Mouse (Mus musculus) mouse trophoblast stem cell (cell line): ENCODE results near the gene Olfr487.
"Not testable (repeated sequence)": the region's sequence is repeated elsewhere in the genome, so short reads cannot be mapped to it uniquely, and the experiment has no call there.

Experiments used
- in situ Hi-C, 2 experiments: fragments of 300-500 bp; cut with MseI, MboI; formaldehyde crosslinking; loops; 2 replicates in 1 of 2; 3 replicates in 1 of 2; pipeline ENCODE4 v1.15.1; 2025

Gene Olfr487

DNA sequence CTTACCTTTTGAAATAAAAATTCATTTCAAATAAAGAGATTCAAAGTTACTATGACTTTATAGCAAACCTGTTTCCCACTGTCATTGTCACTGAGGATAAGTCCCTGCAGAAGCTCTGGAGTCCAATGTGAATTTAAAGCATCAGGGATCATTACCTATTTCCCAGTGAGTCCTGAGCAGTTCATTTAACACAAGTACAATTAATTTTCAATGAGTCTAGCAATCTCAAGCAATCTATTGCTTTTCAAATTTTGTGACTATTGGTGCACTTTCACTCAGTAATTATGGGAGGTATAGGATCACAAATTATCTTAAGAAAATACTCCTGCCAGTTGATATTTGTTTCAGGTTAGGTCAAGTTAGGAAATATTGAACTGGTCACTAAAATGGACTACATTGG lies at the start of gene Olfr487:
Gene Olfr487 (minus strand): TSS at position 101 of the 400 bp plus-strand sequence.
- in situ Hi-C loops: not testable (repeated sequence)

DNA sequence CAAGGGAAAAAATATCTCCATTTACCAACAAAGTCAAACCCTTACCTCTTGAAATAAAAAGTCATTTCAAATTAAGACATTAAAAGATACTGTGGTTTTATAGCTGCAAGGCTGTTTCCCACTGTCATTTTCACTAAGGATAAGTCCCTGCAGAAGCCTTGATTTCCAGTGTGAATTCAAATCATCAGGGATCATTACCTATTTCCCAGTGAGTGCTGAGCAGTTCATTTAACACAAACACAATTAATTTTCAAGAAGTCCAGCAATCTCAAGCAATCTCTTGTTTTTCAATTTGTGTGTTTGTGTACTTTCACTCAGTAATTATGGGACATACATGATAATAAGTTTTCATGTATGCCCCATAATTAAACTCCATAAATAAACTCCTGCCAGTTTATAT lies 43.8 kb upstream of the Olfr487 start, which contains the start of gene Olfr488:
Gene Olfr488 (minus strand): TSS at position 101 of the 400 bp plus-strand sequence.
- in situ Hi-C loops: no loop called here

GRCm38 (mm10) chr7:108233551-108233950 lies 19.1 kb upstream of the Olfr487 start:
- in situ Hi-C loops: no loop called here

- in situ Hi-C loops: no loop called here
These were observed 17.5 kb downstream of the Olfr487 start for GRCm38 (mm10) chr7:108196938-108197337.

DNA sequence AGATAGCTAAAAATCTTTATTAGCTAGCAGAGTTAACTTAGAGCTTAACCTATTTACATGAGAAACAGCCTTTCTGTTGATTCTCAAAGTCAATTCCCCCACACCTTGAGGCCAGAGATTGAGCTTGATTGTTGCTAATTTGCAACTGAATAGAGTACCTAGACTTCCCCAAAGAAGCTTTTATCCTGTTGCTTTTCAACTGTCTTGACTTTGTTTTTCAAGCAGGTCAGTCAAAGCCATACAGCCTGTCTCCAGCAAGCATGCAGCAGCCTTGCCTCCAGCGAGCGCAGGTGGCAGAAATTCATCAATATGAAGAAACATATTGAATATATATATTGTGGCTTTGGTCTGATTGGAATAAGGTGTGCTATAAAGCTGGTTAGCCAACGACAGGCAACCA lies 18.1 kb downstream of the Olfr487 start:
- in situ Hi-C loops: not testable (repeated sequence)

DNA sequence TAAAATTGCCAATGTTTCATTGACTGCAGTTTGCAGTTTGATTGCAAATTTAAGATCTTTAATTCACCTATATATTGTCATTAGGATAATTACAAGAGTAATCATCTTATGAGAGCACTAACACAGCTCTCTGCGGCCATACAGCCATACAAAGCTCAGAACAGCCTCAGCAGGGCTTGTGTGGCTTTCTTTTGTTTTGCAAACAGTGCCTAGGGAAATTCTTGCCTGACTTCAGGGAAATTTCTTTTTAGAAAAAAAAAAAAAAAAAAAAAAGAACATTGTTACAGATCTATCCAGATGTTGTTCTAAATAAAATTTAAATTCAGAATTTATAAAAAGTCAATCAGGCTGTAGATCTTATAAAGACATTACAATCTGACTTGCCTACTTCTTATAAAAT lies 21.7 kb downstream of the Olfr487 start:
- in situ Hi-C loops: not testable (repeated sequence)

DNA sequence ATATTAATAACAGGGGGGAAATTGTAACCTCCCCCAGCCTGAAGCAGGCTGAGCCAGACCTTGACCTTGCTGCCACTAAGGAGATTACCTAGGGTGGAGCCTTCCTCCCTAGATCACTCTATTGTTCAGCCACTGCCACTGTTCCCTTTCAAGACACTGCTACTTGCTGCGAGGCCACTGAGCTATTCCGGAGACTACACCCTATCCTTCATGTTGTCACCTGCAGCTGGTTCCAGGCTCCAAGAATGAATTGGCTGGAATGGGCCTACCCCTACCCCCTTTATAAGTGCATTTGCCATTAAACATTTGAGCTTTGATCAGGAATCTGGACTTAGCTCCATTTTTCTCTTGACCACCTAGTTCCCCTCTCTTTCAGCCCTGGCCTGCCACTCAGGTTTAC lies 23.2 kb downstream of the Olfr487 start:
- in situ Hi-C loops: not testable (repeated sequence)

DNA sequence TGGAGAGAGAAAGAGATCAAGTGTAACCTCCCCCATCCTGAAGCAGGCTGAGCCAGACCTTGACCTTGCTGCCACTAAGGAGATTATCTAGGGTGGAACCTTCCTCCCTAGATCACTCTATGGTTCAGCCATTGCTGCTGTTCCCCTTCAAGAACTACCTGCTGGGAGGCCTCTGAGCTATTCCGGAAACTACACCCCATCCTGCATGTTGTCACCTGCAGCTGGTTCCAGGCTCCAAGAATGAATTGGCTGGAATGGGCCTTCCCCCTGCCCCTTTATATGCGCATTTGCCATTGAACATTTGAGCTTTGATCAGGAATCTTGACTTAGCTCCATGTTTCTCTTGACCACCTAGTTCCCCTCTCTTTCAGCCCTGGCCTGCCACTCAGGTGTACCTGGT lies 29.2 kb downstream of the Olfr487 start:
- in situ Hi-C loops: not testable (repeated sequence)

GRCm38 (mm10) chr7:108184401-108184800 lies 30.0 kb downstream of the Olfr487 start:
- in situ Hi-C loops: not testable (repeated sequence)

DNA sequence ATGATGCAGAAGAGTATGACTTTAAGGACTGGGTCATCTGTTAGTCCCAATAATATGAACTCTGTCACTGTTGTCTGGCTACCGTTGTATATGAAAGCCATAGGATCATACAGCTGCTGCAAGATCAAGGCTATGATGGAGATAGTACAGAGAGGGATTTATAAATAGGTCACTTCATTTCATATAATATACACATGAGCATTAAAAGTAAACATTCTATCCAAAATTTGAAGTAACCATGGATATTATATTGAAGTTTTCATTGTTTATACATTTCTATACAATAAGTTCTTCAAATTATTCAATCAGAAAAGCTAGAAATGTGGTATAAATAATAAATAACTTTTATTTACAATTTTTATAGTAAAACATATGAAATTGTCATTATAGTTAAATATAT lies 41.8 kb downstream of the Olfr487 start, which contains the start of gene Olfr486:
Gene Olfr486 (minus strand): TSS at position 101 of the 400 bp plus-strand sequence.
- in situ Hi-C loops: not testable (repeated sequence)

GRCm38 (mm10) chr7:108159771-108160170 lies 54.7 kb downstream of the Olfr487 start, which contains the start of gene Olfr485:
TSS of gene Olfr485 (minus strand) at chr7:108159871.
- in situ Hi-C loops: no loop called here
